Mouse (Mus musculus): ENCODE measurements around the gene Hoga1. TPM values are rescaled to one million over a fixed set of nuclear protein-coding genes. Genes with fewer than 3 reads are reported as not detected.

Hoga1 gene
- total RNA-seq, 1 experiment: 0.89 TPM

- DNase-seq (ENCODE audit: low read depth, low spot score): peak; percentile 51
- Histone ChIP-seq H3K9me3 (ENCODE audit: control insufficient read depth, insufficient read depth, low read depth, low read length) (no peaks in the 10 kb centered on the region), H3K4me1 (ENCODE audit: control insufficient read depth in 2 of 2, insufficient read depth in 2 of 2, low read length in 2 of 2, poor library complexity in 1 of 2) (peaks cover 2 to 14% of the 10 kb centered on the region in 2 experiments; a peak in 3 of 4 replicates), H3K9ac (ENCODE audit: insufficient read depth, low read depth, low read length, poor library complexity, severe bottlenecking) (no peak overlapping the region), H3K27ac (ENCODE audit: insufficient read depth, low read depth, low read length, poor library complexity, severe bottlenecking) (no peak overlapping the region), H3K4me3 (ENCODE audit: insufficient read depth in 1 of 2, low read depth in 1 of 2, low read length in 2 of 2, poor library complexity in 1 of 2, severe bottlenecking in 1 of 2) (no peak overlapping the region), H3K36me3 (ENCODE audit: control insufficient read depth, insufficient read depth, low read length, poor library complexity, severe bottlenecking) (no peaks in the 10 kb centered on the region)
- TF ChIP-seq ZNF384 (IDR thresholded peaks at IDR 0.05; ENCODE audit: low read depth, low read length) (no peak), CHD2 (IDR thresholded peaks at IDR 0.05; ENCODE audit: low read depth, low read length) (no peak), MAFK (IDR thresholded peaks at IDR 0.05; ENCODE audit: insufficient read depth, low read depth, low read length) (no peak), ZC3H11A (IDR thresholded peaks at IDR 0.05; ENCODE audit: borderline replicate concordance, low read depth, low read length) (peak; percentile 24; the same call in 1 of the 2 replicates), HCFC1 (IDR thresholded peaks at IDR 0.05; ENCODE audit: borderline replicate concordance, insufficient read depth, low read length) (no peak)
- in situ Hi-C loops (cut with MboI; ENCODE audit: low sequenced_read_pairs in 2 of 2, unreplicated experiment in 2 of 2): no loop called here
Observed at GRCm38 (mm10) chr19:42026158-42026557, 19.3 kb upstream of the Hoga1 start.

- H3K4me3 ChIP-seq (ENCODE audit: insufficient read depth in 1 of 2, low read depth in 1 of 2, low read length in 2 of 2, poor library complexity in 1 of 2, severe bottlenecking in 1 of 2): no peak overlapping the region
- in situ Hi-C loops (cut with MboI; ENCODE audit: low sequenced_read_pairs in 2 of 2, unreplicated experiment in 2 of 2): no loop called here
- no peak overlapping the region for H3K27ac ChIP-seq (ENCODE audit: insufficient read depth, low read depth, low read length, poor library complexity, severe bottlenecking)
- H3K9me3 ChIP-seq (ENCODE audit: control insufficient read depth, insufficient read depth, low read depth, low read length): no peaks in the 10 kb centered on the region
- TF ChIP-seq HCFC1 (IDR thresholded peaks at IDR 0.05; ENCODE audit: borderline replicate concordance, insufficient read depth, low read length): no peak
- no peak for TF ChIP-seq ZC3H11A (IDR thresholded peaks at IDR 0.05; ENCODE audit: borderline replicate concordance, low read depth, low read length)
- peaks cover 0 to 15% of the 10 kb centered on the region in 2 experiments; a peak in 1 of 4 replicates for H3K4me1 ChIP-seq (ENCODE audit: control insufficient read depth in 2 of 2, insufficient read depth in 2 of 2, low read length in 2 of 2, poor library complexity in 1 of 2)
- DNase-seq (ENCODE audit: low read depth, low spot score): no peak
- H3K9ac ChIP-seq (ENCODE audit: insufficient read depth, low read depth, low read length, poor library complexity, severe bottlenecking): no peak overlapping the region
- H3K36me3 ChIP-seq (ENCODE audit: control insufficient read depth, insufficient read depth, low read length, poor library complexity, severe bottlenecking): no peaks in the 10 kb centered on the region
Observed at GRCm38 (mm10) chr19:42031112-42031511, 14.3 kb upstream of the Hoga1 start.

- Histone ChIP-seq H3K27ac (ENCODE audit: insufficient read depth, low read depth, low read length, poor library complexity, severe bottlenecking) (no peak overlapping the region), H3K9me3 (ENCODE audit: control insufficient read depth, insufficient read depth, low read depth, low read length) (no peaks in the 10 kb centered on the region), H3K4me1 (ENCODE audit: control insufficient read depth in 2 of 2, insufficient read depth in 2 of 2, low read length in 2 of 2, poor library complexity in 1 of 2) (peaks cover 0 to 15% of the 10 kb centered on the region in 2 experiments; a peak in 1 of 4 replicates), H3K9ac (ENCODE audit: insufficient read depth, low read depth, low read length, poor library complexity, severe bottlenecking) (no peak overlapping the region), H3K36me3 (ENCODE audit: control insufficient read depth, insufficient read depth, low read length, poor library complexity, severe bottlenecking) (no peaks in the 10 kb centered on the region), H3K4me3 (ENCODE audit: insufficient read depth in 1 of 2, low read depth in 1 of 2, low read length in 2 of 2, poor library complexity in 1 of 2, severe bottlenecking in 1 of 2) (no peak overlapping the region)
- TF ChIP-seq ZC3H11A (IDR thresholded peaks at IDR 0.05; ENCODE audit: borderline replicate concordance, low read depth, low read length) (no peak), HCFC1 (IDR thresholded peaks at IDR 0.05; ENCODE audit: borderline replicate concordance, insufficient read depth, low read length) (no peak), MAFK (IDR thresholded peaks at IDR 0.05; ENCODE audit: insufficient read depth, low read depth, low read length) (no peak), ZNF384 (IDR thresholded peaks at IDR 0.05; ENCODE audit: low read depth, low read length) (no peak), CHD2 (IDR thresholded peaks at IDR 0.05; ENCODE audit: low read depth, low read length) (no peak)
- DNase-seq (ENCODE audit: low read depth, low spot score): no peak
- in situ Hi-C loops (cut with MboI; ENCODE audit: low sequenced_read_pairs in 2 of 2, unreplicated experiment in 2 of 2): no loop called here
Observed at GRCm38 (mm10) chr19:42033611-42034010, 11.8 kb upstream of the Hoga1 start.

GRCm38 (mm10) chr19:42034146-42034775, 11.1 kb upstream of the Hoga1 start:
- H3K27ac ChIP-seq (ENCODE audit: insufficient read depth, low read depth, low read length, poor library complexity, severe bottlenecking): no peak overlapping the region
- H3K9ac ChIP-seq (ENCODE audit: insufficient read depth, low read depth, low read length, poor library complexity, severe bottlenecking): no peak overlapping the region
- H3K36me3 ChIP-seq (ENCODE audit: control insufficient read depth, insufficient read depth, low read length, poor library complexity, severe bottlenecking): no peaks in the 10 kb centered on the region
- no peak for DNase-seq (ENCODE audit: low read depth, low spot score)
- peaks cover 0 to 15% of the 10 kb centered on the region in 2 experiments; a peak in 1 of 4 replicates for H3K4me1 ChIP-seq (ENCODE audit: control insufficient read depth in 2 of 2, insufficient read depth in 2 of 2, low read length in 2 of 2, poor library complexity in 1 of 2)
- in situ Hi-C loops (cut with MboI; ENCODE audit: low sequenced_read_pairs in 2 of 2, unreplicated experiment in 2 of 2): no loop called here
- no peak overlapping the region; a peak in 1 of 4 replicates for H3K4me3 ChIP-seq (ENCODE audit: insufficient read depth in 1 of 2, low read depth in 1 of 2, low read length in 2 of 2, poor library complexity in 1 of 2, severe bottlenecking in 1 of 2)
- no peaks in the 10 kb centered on the region for H3K9me3 ChIP-seq (ENCODE audit: control insufficient read depth, insufficient read depth, low read depth, low read length)
- TF ChIP-seq CHD2 (IDR thresholded peaks at IDR 0.05; ENCODE audit: low read depth, low read length): no peak
- TF ChIP-seq ZC3H11A (IDR thresholded peaks at IDR 0.05; ENCODE audit: borderline replicate concordance, low read depth, low read length): no peak
- no peak for TF ChIP-seq ZNF384 (IDR thresholded peaks at IDR 0.05; ENCODE audit: low read depth, low read length)
- no peak for TF ChIP-seq MAFK (IDR thresholded peaks at IDR 0.05; ENCODE audit: insufficient read depth, low read depth, low read length)
- TF ChIP-seq HCFC1 (IDR thresholded peaks at IDR 0.05; ENCODE audit: borderline replicate concordance, insufficient read depth, low read length): no peak
